11 mouse cellular contexts compared by ENCODE assay signal in genomic region chr9:40982480-40982879, GRCm38 (mm10). TPM values are rescaled to one million over a fixed set of nuclear protein-coding genes. Genes with fewer than 3 reads are reported as not detected.
DNase-seq lines count a peak whose midpoint lies in the region; ATAC-seq and TF ChIP-seq lines count a peak whose summit lies in the region.
"Had no signal": no experiment of that assay in that cellular context is flagged by ENCODE, and none has a peak within 500 bp of the region (broad histone marks: within the 10 kb centered on the region; RNA-seq: fewer than 3 reads in every experiment).

No protein-coding gene starts in this region.

- no peaks in the 10 kb centered on the region for H3K9me3 ChIP-seq in heart, postnatal 0 days (replicated peaks; ENCODE audit: control insufficient read depth, low read length)
- no peaks in the 10 kb centered on the region for H3K9me3 ChIP-seq in heart, embryonic 12.5 days (replicated peaks)
- H3K9me3 ChIP-seq in forebrain, embryonic 16.5 days (ENCODE audit: control insufficient read depth, low read length), result no peaks in the 10 kb centered on the region
- H3K9me3 ChIP-seq: heart, embryonic 13.5 days; lung, embryonic 15.5 days had no signal

- DNase-seq in heart, postnatal 0 days (ENCODE audit: low spot score), result peak; percentile 36
- DNase-seq in lung, postnatal 10 days, result peak; percentile 17
- DNase-seq in lung, adult 18-20 months, result no peak
- DNase-seq in cerebellum, adult 11-12 months, result peak; percentile 51
- no peak for DNase-seq in spleen, postnatal 36 days (ENCODE audit: low spot score in 2 of 2)

- no peak overlapping the region for H3K9ac ChIP-seq in heart, postnatal 0 days (replicated peaks; ENCODE audit: low read depth, low read length)
- no peak overlapping the region for H3K9ac ChIP-seq in heart, embryonic 12.5 days
- no peak overlapping the region for H3K9ac ChIP-seq in forebrain, embryonic 16.5 days (replicated peaks; ENCODE audit: low read depth, low read length)
- H3K9ac ChIP-seq: heart, embryonic 13.5 days; lung, embryonic 15.5 days had no signal

- H3K4me1 ChIP-seq in heart, postnatal 0 days (ENCODE audit: control insufficient read depth, insufficient read depth), result no peaks in the 10 kb centered on the region
- H3K4me1 ChIP-seq in heart, embryonic 12.5 days (replicated peaks), result no peaks in the 10 kb centered on the region
- H3K4me1 ChIP-seq in olfactory bulb, adult 2 months (ENCODE audit: control insufficient read depth, insufficient read depth, low read length), result no peaks in the 10 kb centered on the region
- H3K4me1 ChIP-seq in forebrain, embryonic 16.5 days (replicated peaks; ENCODE audit: control insufficient read depth, insufficient read depth, low read length), result no peaks in the 10 kb centered on the region
- H3K4me1 ChIP-seq: heart, embryonic 13.5 days; lung, embryonic 15.5 days had no signal

- H3K4me2 ChIP-seq in heart, postnatal 0 days (ENCODE audit: low read depth, low read length), result no peak overlapping the region
- no peak overlapping the region for H3K4me2 ChIP-seq in heart, embryonic 12.5 days
- no peak overlapping the region for H3K4me2 ChIP-seq in forebrain, embryonic 16.5 days (ENCODE audit: low read length)
- H3K4me2 ChIP-seq: heart, embryonic 13.5 days; lung, embryonic 15.5 days had no signal

- peak; percentile 69 for TF ChIP-seq CTCF in heart, postnatal 0 days (IDR thresholded peaks at IDR 0.05; ENCODE audit: low read depth)
- TF ChIP-seq CTCF in olfactory bulb, adult 2 months (IDR thresholded peaks at IDR 0.05; ENCODE audit: insufficient read depth, low read depth, low read length), result peak; percentile 75

- H3K36me3 ChIP-seq in heart, postnatal 0 days (replicated peaks; ENCODE audit: control insufficient read depth, insufficient read depth, low read length), result no peaks in the 10 kb centered on the region
- H3K36me3 ChIP-seq in heart, embryonic 12.5 days, result no peaks in the 10 kb centered on the region
- H3K36me3 ChIP-seq in forebrain, embryonic 16.5 days (ENCODE audit: control insufficient read depth, insufficient read depth), result no peaks in the 10 kb centered on the region
- H3K36me3 ChIP-seq: heart, embryonic 13.5 days; lung, embryonic 15.5 days had no signal

- no peak overlapping the region for H3K4me3 ChIP-seq in heart, postnatal 0 days (ENCODE audit: low read depth, low read length)
- no peak overlapping the region for H3K4me3 ChIP-seq in heart, embryonic 12.5 days
- H3K4me3 ChIP-seq in olfactory bulb, adult 2 months (ENCODE audit: insufficient read depth, low read depth, low read length), result no peak overlapping the region
- H3K4me3 ChIP-seq in forebrain, embryonic 16.5 days (replicated peaks; ENCODE audit: low read length), result no peak overlapping the region
- H3K4me3 ChIP-seq: heart, embryonic 13.5 days; lung, embryonic 15.5 days had no signal

- 30% methylated on average over 6 of the region's 6 CpGs for WGBS in heart, postnatal 0 days
- WGBS in heart, embryonic 12.5 days, result 35% methylated on average over 6 of the region's 6 CpGs
- 29% methylated on average over 6 of the region's 6 CpGs for WGBS in olfactory bulb, adult 2 months
- WGBS in forebrain, embryonic 16.5 days, result 36% methylated on average over 6 of the region's 6 CpGs

- H3K27ac ChIP-seq in heart, postnatal 0 days (ENCODE audit: low read depth), result no peak overlapping the region
- no peak overlapping the region for H3K27ac ChIP-seq in heart, embryonic 12.5 days (ENCODE audit: poor library complexity, severe bottlenecking)
- H3K27ac ChIP-seq in olfactory bulb, adult 2 months (ENCODE audit: insufficient read depth, low read depth, low read length), result no peak overlapping the region
- no peak overlapping the region for H3K27ac ChIP-seq in forebrain, embryonic 16.5 days (ENCODE audit: low read length)
- H3K27ac ChIP-seq: heart, embryonic 13.5 days; lung, embryonic 15.5 days had no signal

- no peak for TF ChIP-seq EP300 in heart, postnatal 0 days (IDR thresholded peaks at IDR 0.05; ENCODE audit: low read depth)

- no peaks in the 10 kb centered on the region for H3K27me3 ChIP-seq in heart, postnatal 0 days (ENCODE audit: control insufficient read depth, insufficient read depth, low read length)
- no peaks in the 10 kb centered on the region for H3K27me3 ChIP-seq in heart, embryonic 12.5 days (replicated peaks)
- H3K27me3 ChIP-seq in forebrain, embryonic 16.5 days (replicated peaks; ENCODE audit: control insufficient read depth, insufficient read depth, low read length), result no peaks in the 10 kb centered on the region
- H3K27me3 ChIP-seq: lung, embryonic 15.5 days had no signal

- TF ChIP-seq POLR2A in olfactory bulb, adult 2 months (IDR thresholded peaks at IDR 0.05; ENCODE audit: insufficient read depth, low read depth, low read length), result no peak

- no peak for ATAC-seq in heart, postnatal 0 days (ENCODE audit: insufficient read depth, low read depth)
- no peak for ATAC-seq in heart, embryonic 12.5 days (ENCODE audit: insufficient number of reproducible peaks, low FRiP score)
- no peak for ATAC-seq in forebrain, embryonic 16.5 days

RNA-seq across cellular contexts. Expression of gene Jhy, which starts 18.6 kb away (rescaled TPM):
- not detected in 2 replicates for total RNA-seq in heart, postnatal 0 days (2014; rRNA removed; ENCODE audit: low replicate concordance)
- 0.05 TPM in 1 of 2 replicates, not detected in the other for polyA plus RNA-seq in heart, postnatal 0 days (2015; fragmentation: Nextera tagmentation; extraction: Ambion mirVana)
- polyA plus RNA-seq in heart, embryonic 12.5 days (2016; fragmentation: Nextera tagmentation; extraction: Ambion mirVana), result not detected in 2 replicates
- not detected in 2 replicates for polyA plus RNA-seq in olfactory bulb, adult 2 months (2012; ENCODE audit: insufficient read depth, insufficient read length, low replicate concordance, missing spikeins)
- 0.15 and 0.20 TPM in 2 replicates for polyA plus RNA-seq in forebrain, embryonic 16.5 days (2015; fragmentation: Nextera tagmentation; extraction: Ambion mirVana)
- polyA plus RNA-seq: heart, embryonic 13.5 days had no signal

RNA-seq across cellular contexts. Expression of gene Crtam, which starts 21.9 kb away (rescaled TPM):
- not detected in 2 replicates for total RNA-seq in heart, postnatal 0 days (2014; rRNA removed; ENCODE audit: low replicate concordance)
- polyA plus RNA-seq in heart, postnatal 0 days (2015; fragmentation: Nextera tagmentation; extraction: Ambion mirVana), result not detected in 2 replicates
- 0.17 and 0.18 TPM in 2 replicates for polyA plus RNA-seq in heart, embryonic 12.5 days (2016; fragmentation: Nextera tagmentation; extraction: Ambion mirVana)
- not detected in 2 replicates for polyA plus RNA-seq in olfactory bulb, adult 2 months (2012; ENCODE audit: insufficient read depth, insufficient read length, low replicate concordance, missing spikeins)
- 0.17 TPM in 1 of 2 replicates, not detected in the other for polyA plus RNA-seq in forebrain, embryonic 16.5 days (2015; fragmentation: Nextera tagmentation; extraction: Ambion mirVana)
- polyA plus RNA-seq: heart, embryonic 13.5 days; lung, embryonic 15.5 days; stomach, embryonic 14.5 days had no signal

Comparison
In these comparisons a context has a peak if more than half of its experiments do, and no peak if none do; other contexts are left out.
1. DNase-seq: peak in heart, postnatal 0 days (single experiment), lung, postnatal 10 days (single experiment) and cerebellum, adult 11-12 months (single experiment); none in lung, adult 18-20 months (0 of 2) and spleen, postnatal 36 days (0 of 2).